Mouse (Mus musculus) left cerebral cortex, postnatal 4 days (tissue): ENCODE measurements around the gene Ifit3b. TPM values are rescaled to one million over a fixed set of nuclear protein-coding genes. Genes with fewer than 3 reads are reported as not detected.
"Not testable (repeated sequence)": the region's sequence is repeated elsewhere in the genome, so short reads cannot be mapped to it uniquely, and the experiment has no call there.

Experiments used
- DNase-seq: peaks from one replicate; pipeline ENCODE4 v3.0.0-alpha.2; 2022
- intact Hi-C: fragments of 180-260 bp; cut with DNase I; formaldehyde crosslinking; loops from one replicate; pipeline ENCODE4 v1.15.1; 2025
- total RNA-seq, 2 experiments: library from RNA; stranded (reverse); gene quantifications; 2 replicates each; pipeline ENCODE4 v1.2.3; 2021

Ifit3b gene
- total RNA-seq = under 1 TPM in 1 of 2 experiments, not detected in 1; 0.34 TPM

- DNase-seq, intact Hi-C loops: not testable (repeated sequence)
These were observed at the start of gene Ifit3b for GRCm38 (mm10) chr19:34607237-34608051. Ifit3b (plus strand) TSS chr19:34607970.

- no peak for DNase-seq
- intact Hi-C loops = no loop called here
These were observed 45.2 kb upstream of the Ifit3b start for GRCm38 (mm10) chr19:34562556-34562955.

- intact Hi-C loops = no loop called here
These were observed 41.5 kb upstream of the Ifit3b start for GRCm38 (mm10) chr19:34566178-34566784.

GRCm38 (mm10) chr19:34568988-34569895 lies 38.5 kb upstream of the Ifit3b start:
- no peak for DNase-seq
- intact Hi-C loops = no loop called here

More at GRCm38 (mm10) chr19:34566178-34566784, 41.5 kb upstream of the Ifit3b start:
- DNase-seq = no peak

GRCm38 (mm10) chr19:34569896-34570476 lies 37.8 kb upstream of the Ifit3b start:
- no peak for DNase-seq
- intact Hi-C loops = no loop called here

GRCm38 (mm10) chr19:34571080-34571479 lies 36.7 kb upstream of the Ifit3b start:
- intact Hi-C loops = no loop called here
- DNase-seq = no peak

GRCm38 (mm10) chr19:34573650-34574049 lies 34.1 kb upstream of the Ifit3b start:
- DNase-seq = no peak
- intact Hi-C loops = no loop called here

- no peak for DNase-seq
- intact Hi-C loops = no loop called here
These were observed 30.6 kb upstream of the Ifit3b start for GRCm38 (mm10) chr19:34577121-34577520.

GRCm38 (mm10) chr19:34582696-34583095 lies 25.1 kb upstream of the Ifit3b start:
- DNase-seq = not testable (repeated sequence)
- intact Hi-C loops = loop anchor here (1.0 kb wide), 1 partner anchor 24 kb away; no protein-coding TSS in a partner anchor

GRCm38 (mm10) chr19:34583126-34583766 lies 24.5 kb upstream of the Ifit3b start, which contains the start of gene Ifit3:
Ifit3 (plus strand) TSS chr19:34583531.
- DNase-seq, intact Hi-C loops: not testable (repeated sequence)

- intact Hi-C loops, DNase-seq: not testable (repeated sequence)
These were observed 21.9 kb upstream of the Ifit3b start for GRCm38 (mm10) chr19:34585740-34586458.

- DNase-seq, intact Hi-C loops: not testable (repeated sequence)
These were observed 19.7 kb upstream of the Ifit3b start for GRCm38 (mm10) chr19:34587898-34588692.

GRCm38 (mm10) chr19:34588959-34589358 lies 18.8 kb upstream of the Ifit3b start:
- intact Hi-C loops = no loop called here

GRCm38 (mm10) chr19:34593456-34593855 lies 14.3 kb upstream of the Ifit3b start:
- no peak for DNase-seq
- intact Hi-C loops = no loop called here

More at GRCm38 (mm10) chr19:34588959-34589358, 18.8 kb upstream of the Ifit3b start:
- DNase-seq = no peak

GRCm38 (mm10) chr19:34594523-34594922 lies 13.2 kb upstream of the Ifit3b start:
- DNase-seq, intact Hi-C loops: not testable (repeated sequence)

- no peak for DNase-seq
- intact Hi-C loops = no loop called here
These were observed 11.0 kb upstream of the Ifit3b start for GRCm38 (mm10) chr19:34596811-34597210.

- intact Hi-C loops = no loop called here
- DNase-seq = peak; percentile 37
These were observed 9.4 kb upstream of the Ifit3b start for GRCm38 (mm10) chr19:34598341-34598740.

- intact Hi-C loops, DNase-seq: not testable (repeated sequence)
These were observed 8.5 kb upstream of the Ifit3b start for GRCm38 (mm10) chr19:34599250-34599649.
